Mouse (Mus musculus) embryonic facial prominence, embryonic 11.5 days (tissue): ENCODE data around the gene Smim15. TPM values are rescaled to one million over a fixed set of nuclear protein-coding genes. Genes with fewer than 3 reads are reported as not detected.

Source experiments
- ATAC-seq: fragments of 200-750 bp; cut with Nextera tagmentation; replicated peaks from 2 replicates; pipeline ENCODE4 v1.8.0; 2017; ENCODE audit warnings: low read depth; ENCODE audit not compliant: insufficient number of reproducible peaks, low FRiP score, low TSS enrichment
- DNase-seq: peaks from one replicate; pipeline ENCODE4 v3.0.0-alpha.2; 2015; ENCODE audit warnings: low spot score
- H3K27ac ChIP-seq: fragments of 300-500 bp; sonication (generic); replicated peaks from 2 replicates; pipeline ENCODE4 v1.5.1; 2014; ENCODE audit warnings: mild to moderate bottlenecking, low read depth, low read length, control low read depth
- H3K27me3 ChIP-seq: fragments of 300-500 bp; sonication (generic); 2 replicates; pipeline ENCODE4 v1.6.1; 2014; ENCODE audit warnings: mild to moderate bottlenecking, low read length, moderate library complexity, mixed read lengths; ENCODE audit not compliant: control insufficient read depth, insufficient read depth
- H3K36me3 ChIP-seq: fragments of 300-500 bp; sonication (generic); replicated peaks from 2 replicates; pipeline ENCODE4 v1.6.1; 2014; ENCODE audit warnings: low read depth, mild to moderate bottlenecking, low read length, moderate library complexity, mixed read lengths; ENCODE audit not compliant: control insufficient read depth, insufficient read depth
- H3K4me1 ChIP-seq: fragments of 300-500 bp; sonication (generic); 2 replicates; pipeline ENCODE4 v1.6.1; 2014; ENCODE audit warnings: low read length, mixed read lengths; ENCODE audit not compliant: control insufficient read depth, insufficient read depth
- H3K4me2 ChIP-seq: fragments of 300-500 bp; sonication (generic); 2 replicates; pipeline ENCODE4 v1.6.1; 2014; ENCODE audit warnings: low read depth, mild to moderate bottlenecking, control low read depth, low read length, moderate library complexity
- H3K4me3 ChIP-seq: fragments of 300-500 bp; sonication (generic); 2 replicates; pipeline ENCODE4 v1.5.1; 2014; ENCODE audit warnings: low read depth, low read length, control low read depth
- H3K9ac ChIP-seq: fragments of 300-500 bp; sonication (generic); replicated peaks from 2 replicates; pipeline ENCODE4 v1.6.1; 2014; ENCODE audit warnings: mild to moderate bottlenecking, control low read depth, low read length
- H3K9me3 ChIP-seq: fragments of 300-500 bp; sonication (generic); replicated peaks from 2 replicates; pipeline ENCODE4 v1.6.1; 2016; ENCODE audit warnings: mild to moderate bottlenecking, low read length, inconsistent platforms, mixed read lengths; ENCODE audit not compliant: control insufficient read depth
- WGBS: fragments of 180-500 bp; shearing (Covaris S2); extraction: QIAGEN DNeasy Blood & Tissue Kit; methylation state at CpG from one replicate; pipeline ENCODE4 v1.1.7; 2014; 5-methylcytosine and 5-hydroxymethylcytosine counted together
- polyA plus RNA-seq: library from polyadenylated mRNA; unstranded; fragments of >200 nt; fragmentation: Nextera tagmentation; extraction: Ambion mirVana; gene quantifications from 2 replicates; pipeline ENCODE4 v1.2.1, GENCODE M21; 2014

Gene Smim15
- polyA plus RNA-seq, 1 experiment from 2014 or later = 71.4 TPM

DNA sequence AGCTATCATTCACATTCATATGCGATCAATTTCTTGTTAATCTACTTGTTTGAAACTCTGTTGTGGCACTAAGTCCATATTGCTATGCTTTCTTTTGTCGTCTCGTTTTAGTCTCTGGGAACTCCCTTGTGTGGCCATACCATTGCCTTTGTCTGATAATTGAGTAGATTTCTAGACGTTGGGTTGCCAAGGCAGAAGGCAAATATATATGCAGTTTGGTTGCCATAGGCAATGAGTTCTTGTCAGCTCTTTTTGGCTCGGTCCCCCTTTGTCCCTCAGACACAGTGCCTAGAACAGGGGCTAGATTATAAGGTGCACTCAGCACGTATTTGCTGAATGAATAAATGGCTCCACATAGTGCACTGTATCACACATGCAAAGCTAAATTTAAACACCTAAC lies 20.1 kb downstream of the Smim15 start:
- Histone ChIP-seq H3K4me3 (no peak overlapping the region), H3K27me3 (no peaks in the 10 kb centered on the region), H3K27ac (no peak overlapping the region), H3K9me3 (no peaks in the 10 kb centered on the region), H3K4me2 (no peak overlapping the region), H3K4me1 (no peaks in the 10 kb centered on the region), H3K36me3 (no peaks in the 10 kb centered on the region), H3K9ac (no peak overlapping the region)
- ATAC-seq (0 out of 2 replicates have a peak, but pooled peaks have one; percentile 52), DNase-seq (no peak)
- WGBS = 79% methylated on average over 6 of the region's 6 CpGs

DNA sequence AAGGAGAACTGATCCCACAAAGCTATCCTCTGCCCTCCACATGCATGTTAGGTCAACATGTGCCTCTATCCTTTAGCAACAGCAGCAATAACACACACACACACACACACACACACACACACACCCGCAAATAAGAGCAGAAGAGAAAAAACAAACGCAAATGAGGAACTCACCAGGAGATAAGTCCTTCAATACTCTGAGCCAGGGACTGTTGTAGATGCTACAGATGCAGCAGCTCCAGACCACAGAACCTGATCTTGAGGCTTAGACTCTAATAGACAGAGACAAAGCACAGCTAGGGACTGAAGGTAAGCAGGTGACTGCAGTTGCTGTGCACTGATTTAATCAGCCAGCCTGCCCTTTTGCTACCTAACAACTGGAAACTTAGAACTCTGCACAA lies 21.8 kb downstream of the Smim15 start:
- H3K9ac ChIP-seq = no peak overlapping the region
- no peak overlapping the region for H3K27ac ChIP-seq
- DNase-seq (no peak), ATAC-seq (no peak)
- H3K4me1 ChIP-seq = no peaks in the 10 kb centered on the region
- H3K4me2 ChIP-seq = no peak overlapping the region
- no peak overlapping the region for H3K4me3 ChIP-seq
- no peaks in the 10 kb centered on the region for H3K9me3 ChIP-seq
- no peaks in the 10 kb centered on the region for H3K27me3 ChIP-seq
- 80% methylated on average over 2 of the region's 2 CpGs for WGBS
- H3K36me3 ChIP-seq = no peaks in the 10 kb centered on the region

DNA sequence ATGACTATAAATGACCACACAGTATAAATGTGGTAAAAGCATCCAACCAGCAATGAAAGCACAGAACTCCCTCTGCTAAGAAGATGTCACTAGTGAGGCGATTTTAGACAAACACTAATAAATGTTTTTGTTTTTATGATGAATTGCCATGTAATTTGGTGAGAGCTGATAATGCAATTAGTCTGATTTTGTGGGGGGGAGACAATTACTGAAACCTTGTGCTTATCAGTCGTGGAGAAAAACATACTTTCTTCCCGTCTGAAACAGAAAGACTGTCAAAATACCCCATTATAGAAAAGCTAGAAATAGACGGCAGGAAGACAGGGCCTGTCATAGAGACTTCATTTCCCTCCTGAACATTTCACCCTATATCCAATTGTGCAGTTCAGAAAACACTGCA lies 24.9 kb downstream of the Smim15 start:
- WGBS = 71% methylated on average over 4 of the region's 4 CpGs
- Histone ChIP-seq H3K4me2 (no peak overlapping the region), H3K9ac (no peak overlapping the region), H3K4me1 (no peaks in the 10 kb centered on the region), H3K27ac (no peak overlapping the region), H3K36me3 (no peaks in the 10 kb centered on the region), H3K4me3 (no peak overlapping the region), H3K9me3 (no peaks in the 10 kb centered on the region), H3K27me3 (no peaks in the 10 kb centered on the region)
- DNase-seq (no peak), ATAC-seq (no peak)

DNA sequence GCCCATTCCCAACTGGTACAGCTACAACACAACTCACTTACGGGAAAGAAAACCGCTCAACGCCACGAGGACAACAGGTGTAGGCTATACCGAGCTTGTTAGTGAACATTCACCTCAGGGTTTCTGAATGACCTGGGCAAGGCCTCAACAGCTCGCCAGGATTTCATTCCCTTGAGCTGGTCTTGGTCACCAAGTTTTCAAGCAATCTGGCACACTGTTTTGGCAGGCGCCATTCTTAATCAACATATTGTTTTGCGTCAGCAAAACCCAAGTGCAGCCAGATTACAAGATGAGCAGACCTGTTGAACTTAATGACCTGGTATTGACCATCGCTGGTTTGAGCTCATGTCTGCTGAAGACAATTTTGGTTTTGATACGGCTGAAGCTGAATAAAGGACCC lies 25.9 kb downstream of the Smim15 start:
- no peak overlapping the region for H3K4me2 ChIP-seq
- no peak overlapping the region for H3K9ac ChIP-seq
- no peaks in the 10 kb centered on the region for H3K4me1 ChIP-seq
- no peaks in the 10 kb centered on the region for H3K36me3 ChIP-seq
- no peaks in the 10 kb centered on the region for H3K27me3 ChIP-seq
- no peaks in the 10 kb centered on the region for H3K9me3 ChIP-seq
- WGBS = 92% methylated on average over 10 of the region's 10 CpGs
- ATAC-seq (no peak), DNase-seq (no peak)
- no peak overlapping the region for H3K4me3 ChIP-seq
- H3K27ac ChIP-seq = no peak overlapping the region

DNA sequence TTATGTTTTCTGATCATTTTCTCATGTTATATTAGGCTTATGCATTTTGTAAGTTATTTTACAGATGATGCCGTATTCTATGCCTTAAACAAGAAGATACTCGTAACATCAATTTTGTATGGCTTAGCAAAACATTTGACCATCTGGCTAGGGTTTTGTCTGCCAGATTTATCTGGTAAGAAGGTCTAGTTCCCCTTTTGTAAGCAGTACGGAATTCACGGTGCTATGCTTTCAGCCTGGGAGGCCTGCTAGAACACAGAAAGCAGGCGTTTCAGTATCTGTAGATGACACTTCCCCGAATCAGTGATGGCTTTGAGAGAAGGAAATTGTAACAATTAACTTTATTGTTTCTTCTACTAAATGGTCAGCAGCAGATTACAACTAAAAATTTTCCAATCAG lies 33.2 kb downstream of the Smim15 start:
- WGBS = 86% methylated on average over 6 of the region's 6 CpGs
- H3K9me3 ChIP-seq = no peaks in the 10 kb centered on the region
- no peak for ATAC-seq
- H3K27me3 ChIP-seq = no peaks in the 10 kb centered on the region
- no peak overlapping the region for H3K4me2 ChIP-seq
- no peaks in the 10 kb centered on the region for H3K36me3 ChIP-seq
- no peak overlapping the region for H3K4me3 ChIP-seq
- H3K9ac ChIP-seq = no peak overlapping the region
- DNase-seq = no peak
- no peak overlapping the region for H3K27ac ChIP-seq
- H3K4me1 ChIP-seq = no peaks in the 10 kb centered on the region

DNA sequence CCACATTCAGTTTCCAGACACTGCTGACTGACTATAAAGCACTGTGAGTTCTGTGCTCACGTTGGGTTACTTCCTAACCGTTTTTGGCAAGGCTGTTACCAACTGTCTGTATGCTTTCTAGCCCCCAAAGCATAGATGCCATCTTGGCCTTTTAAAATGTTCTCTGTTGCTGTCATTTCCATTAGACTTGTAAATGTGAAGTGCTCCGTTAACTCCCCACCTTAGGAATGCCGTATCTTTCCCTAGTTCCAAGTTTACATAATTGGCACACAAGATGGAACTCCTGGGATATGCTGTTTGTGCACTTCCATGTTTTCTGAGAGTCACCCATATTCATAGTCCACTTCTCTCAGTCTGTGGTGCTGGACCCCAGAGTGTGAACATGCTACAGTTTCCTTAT lies 33.7 kb downstream of the Smim15 start:
- Histone ChIP-seq H3K4me3 (no peak overlapping the region), H3K4me2 (no peak overlapping the region), H3K4me1 (no peaks in the 10 kb centered on the region), H3K9ac (no peak overlapping the region), H3K9me3 (no peaks in the 10 kb centered on the region), H3K27me3 (no peaks in the 10 kb centered on the region), H3K27ac (no peak overlapping the region), H3K36me3 (no peaks in the 10 kb centered on the region)
- no peak for DNase-seq
- ATAC-seq = no peak
- 85% methylated on average over 4 of the region's 4 CpGs for WGBS

DNA sequence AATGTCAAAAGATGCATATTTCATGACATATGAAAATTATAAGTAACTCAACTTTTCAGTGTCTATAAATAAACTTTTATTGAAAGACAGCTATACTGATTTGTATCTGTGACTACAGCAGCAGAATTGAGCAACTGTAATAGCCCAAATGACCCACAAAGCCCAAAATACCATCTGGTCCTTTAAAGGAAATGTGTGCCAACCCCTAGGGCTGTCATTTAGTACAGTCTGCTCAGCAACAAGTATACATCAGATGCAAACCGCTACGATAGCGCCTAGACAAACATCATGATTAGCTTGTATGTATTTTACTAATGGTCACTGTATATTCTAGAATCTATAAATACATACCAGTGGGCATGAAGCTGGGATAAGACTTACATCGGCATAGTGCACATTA lies 39.8 kb downstream of the Smim15 start:
- H3K9me3 ChIP-seq = no peaks in the 10 kb centered on the region
- H3K9ac ChIP-seq = no peak overlapping the region
- H3K36me3 ChIP-seq = no peaks in the 10 kb centered on the region
- no peaks in the 10 kb centered on the region for H3K4me1 ChIP-seq
- ATAC-seq (no peak), DNase-seq (no peak)
- 94% methylated on average over 4 of the region's 4 CpGs for WGBS
- no peak overlapping the region for H3K4me2 ChIP-seq
- H3K4me3 ChIP-seq = no peak overlapping the region
- H3K27me3 ChIP-seq = no peaks in the 10 kb centered on the region
- no peak overlapping the region for H3K27ac ChIP-seq

DNA sequence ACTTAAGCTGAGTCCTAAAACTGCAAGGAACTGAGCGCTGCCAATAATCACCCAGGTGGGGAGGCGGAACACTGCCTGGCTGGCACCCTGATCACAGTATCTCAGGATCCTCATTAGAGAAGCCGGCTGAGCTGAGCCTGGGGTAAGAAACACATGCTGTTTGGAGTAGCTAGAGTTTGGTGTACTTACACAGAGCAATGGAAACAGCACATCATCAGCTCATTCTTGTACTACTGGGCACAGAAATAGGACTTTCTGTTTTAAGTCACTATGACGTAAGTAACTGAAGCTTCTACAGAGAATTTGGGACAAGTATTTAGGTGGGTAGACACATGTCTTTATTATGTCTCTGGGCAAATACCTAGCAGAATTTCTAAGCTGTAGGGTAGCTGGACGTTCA lies 41.8 kb downstream of the Smim15 start:
- 89% methylated on average over 5 of the region's 5 CpGs for WGBS
- Histone ChIP-seq H3K9ac (no peak overlapping the region), H3K4me2 (no peak overlapping the region), H3K27me3 (no peaks in the 10 kb centered on the region), H3K4me3 (no peak overlapping the region), H3K36me3 (no peaks in the 10 kb centered on the region), H3K27ac (no peak overlapping the region), H3K9me3 (no peaks in the 10 kb centered on the region), H3K4me1 (no peaks in the 10 kb centered on the region)
- no peak for ATAC-seq
- DNase-seq = no peak
